Mouse (Mus musculus) midbrain, embryonic 14.5 days (tissue): ENCODE data around the gene Tmem132b. TPM values are rescaled to one million over a fixed set of nuclear protein-coding genes. Genes with fewer than 3 reads are reported as not detected.

Experiments used
- ATAC-seq: fragments of 200-750 bp; cut with Nextera tagmentation; 2 replicates; pipeline ENCODE4 v1.8.0; 2017; ENCODE audit warnings: moderate number of reproducible peaks, moderate library complexity; ENCODE audit not compliant: low FRiP score, low TSS enrichment
- DNase-seq: peaks from one replicate; pipeline ENCODE4 v3.0.0-alpha.2; 2015
- H3K27ac ChIP-seq: fragments of 300-500 bp; sonication (generic); replicated peaks from 2 replicates; pipeline ENCODE4 v1.5.1; 2014; ENCODE audit warnings: mild to moderate bottlenecking, low read depth, low read length, moderate library complexity
- H3K27me3 ChIP-seq: fragments of 300-500 bp; sonication (generic); 2 replicates; pipeline ENCODE4 v1.6.1; 2014; ENCODE audit warnings: low read length, control low read depth, mixed read lengths; ENCODE audit not compliant: control insufficient read depth, insufficient read depth
- H3K36me3 ChIP-seq: fragments of 300-500 bp; sonication (generic); 2 replicates; pipeline ENCODE4 v1.6.1; 2014; ENCODE audit warnings: low read length, control low read depth; ENCODE audit not compliant: control insufficient read depth, insufficient read depth
- H3K4me1 ChIP-seq: fragments of 300-500 bp; sonication (generic); 2 replicates; pipeline ENCODE4 v1.6.1; 2014; ENCODE audit warnings: mild to moderate bottlenecking, antibody characterized with exemption, low read length, control low read depth; ENCODE audit not compliant: control insufficient read depth, insufficient read depth
- H3K4me2 ChIP-seq: fragments of 300-500 bp; sonication (generic); 2 replicates; pipeline ENCODE4 v1.6.1; 2014; ENCODE audit warnings: mild to moderate bottlenecking, low read length, moderate library complexity
- H3K4me3 ChIP-seq: fragments of 300-500 bp; sonication (generic); replicated peaks from 2 replicates; pipeline ENCODE4 v1.5.1; 2014; ENCODE audit warnings: low read depth, low read length
- H3K9ac ChIP-seq: fragments of 300-500 bp; sonication (generic); replicated peaks from 2 replicates; pipeline ENCODE4 v1.6.1; 2014; ENCODE audit warnings: mild to moderate bottlenecking, low read length, moderate library complexity
- H3K9me3 ChIP-seq: fragments of 300-500 bp; sonication (generic); 2 replicates; pipeline ENCODE4 v1.6.1; 2016; ENCODE audit warnings: low read length, control low read depth, mixed read lengths; ENCODE audit not compliant: control insufficient read depth
- WGBS: fragments of 180-500 bp; shearing (Covaris S2); extraction: QIAGEN DNeasy Blood & Tissue Kit; methylation state at CpG from one replicate; pipeline ENCODE4 v1.1.7; 2014; 5-methylcytosine and 5-hydroxymethylcytosine counted together
- polyA plus RNA-seq: library from polyadenylated mRNA; unstranded; fragments of >200 nt; fragmentation: Nextera tagmentation; extraction: Ambion mirVana; gene quantifications from 2 replicates; pipeline ENCODE4 v1.2.1, GENCODE M21; 2014

The Tmem132b gene
- polyA plus RNA-seq, 1 experiment from 2014 or later = 4.9 TPM

DNA sequence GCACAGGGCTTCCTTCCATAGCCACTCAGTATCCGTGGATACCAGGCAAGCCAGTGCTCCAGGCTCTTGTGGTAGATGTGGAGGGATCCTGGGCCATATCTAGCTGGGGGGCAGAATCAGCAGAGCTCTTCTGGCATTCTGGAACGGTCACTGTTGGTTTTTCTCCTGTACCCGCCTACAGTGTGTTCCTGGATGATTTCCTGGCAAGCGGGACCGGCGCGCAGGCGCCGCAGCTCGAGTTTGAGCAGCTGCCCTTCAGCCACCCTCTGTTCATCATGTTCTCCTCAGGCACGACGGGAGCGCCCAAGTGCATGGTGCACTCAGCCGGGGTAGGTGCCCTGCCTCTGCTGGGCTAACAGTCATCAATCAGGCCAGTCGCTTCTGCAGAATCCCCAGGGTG, 25.6 kb upstream of the Tmem132b start:
- Histone ChIP-seq H3K9me3 (no peaks in the 10 kb centered on the region), H3K36me3 (peaks cover 49% of the 10 kb centered on the region), H3K4me2 (no peak overlapping the region), H3K9ac (no peak overlapping the region), H3K4me3 (no peak overlapping the region), H3K27me3 (no peaks in the 10 kb centered on the region), H3K4me1 (no peaks in the 10 kb centered on the region), H3K27ac (no peak overlapping the region)
- WGBS = 85% methylated on average over 15 of the region's 15 CpGs
- DNase-seq (no peak), ATAC-seq (no peak)

DNA sequence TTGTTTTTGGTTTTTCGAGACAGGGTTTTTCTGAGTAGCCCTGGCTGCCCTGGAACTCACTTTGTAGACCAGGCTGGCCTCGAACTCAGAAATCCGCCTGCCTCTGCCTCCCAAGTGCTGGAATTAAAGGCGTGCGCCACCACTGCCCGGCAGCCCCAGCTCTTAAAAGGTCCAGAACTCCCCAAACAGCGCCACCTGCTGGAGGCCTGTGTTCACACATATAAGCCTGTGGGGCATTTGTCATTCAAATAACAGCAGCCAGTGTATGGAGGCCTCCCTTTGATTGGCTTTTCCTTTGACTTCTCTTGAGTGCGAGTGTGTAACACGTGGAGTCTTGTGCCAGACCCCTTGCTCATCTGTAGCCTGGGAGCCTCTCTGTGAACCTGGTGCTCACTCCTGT, 24.0 kb upstream of the Tmem132b start:
- DNase-seq = no peak

DNA sequence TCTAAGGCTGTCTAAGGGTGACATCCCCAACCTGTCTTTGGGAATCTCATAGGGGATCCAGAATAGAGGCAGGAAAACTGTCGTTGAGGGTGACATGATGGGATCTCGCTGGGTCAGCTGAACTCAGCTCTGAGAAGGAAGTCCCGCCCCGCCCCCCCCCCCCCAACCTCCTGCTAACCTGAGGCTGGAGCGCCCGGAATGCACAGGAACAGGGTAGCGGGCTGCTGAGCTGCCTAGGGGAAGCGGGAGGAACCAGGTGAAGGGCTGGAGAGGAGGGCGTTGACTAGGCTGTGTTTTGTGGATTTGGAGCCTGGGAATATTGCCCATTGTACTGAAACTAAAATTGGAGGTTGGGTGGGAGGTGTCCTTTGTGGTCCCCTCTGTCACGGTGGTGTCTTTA, 23.6 kb upstream of the Tmem132b start:
- Histone ChIP-seq H3K9ac (no peak overlapping the region), H3K4me1 (no peaks in the 10 kb centered on the region), H3K36me3 (peaks cover 65% of the 10 kb centered on the region), H3K9me3 (no peaks in the 10 kb centered on the region), H3K4me3 (no peak overlapping the region), H3K27me3 (no peaks in the 10 kb centered on the region), H3K27ac (no peak overlapping the region), H3K4me2 (no peak overlapping the region)
- no peak for DNase-seq
- 94% methylated on average over 10 of the region's 10 CpGs for WGBS
- no peak for ATAC-seq

More for the DNA sequence above, 24.0 kb upstream of the Tmem132b start:
- Histone ChIP-seq H3K9me3 (no peaks in the 10 kb centered on the region), H3K4me3 (no peak overlapping the region), H3K4me2 (no peak overlapping the region), H3K4me1 (no peaks in the 10 kb centered on the region), H3K27ac (no peak overlapping the region), H3K27me3 (no peaks in the 10 kb centered on the region), H3K9ac (no peak overlapping the region), H3K36me3 (peaks cover 61% of the 10 kb centered on the region)
- no peak for ATAC-seq
- 93% methylated on average over 9 of the region's 9 CpGs for whole genome bisulfite sequencing

DNA sequence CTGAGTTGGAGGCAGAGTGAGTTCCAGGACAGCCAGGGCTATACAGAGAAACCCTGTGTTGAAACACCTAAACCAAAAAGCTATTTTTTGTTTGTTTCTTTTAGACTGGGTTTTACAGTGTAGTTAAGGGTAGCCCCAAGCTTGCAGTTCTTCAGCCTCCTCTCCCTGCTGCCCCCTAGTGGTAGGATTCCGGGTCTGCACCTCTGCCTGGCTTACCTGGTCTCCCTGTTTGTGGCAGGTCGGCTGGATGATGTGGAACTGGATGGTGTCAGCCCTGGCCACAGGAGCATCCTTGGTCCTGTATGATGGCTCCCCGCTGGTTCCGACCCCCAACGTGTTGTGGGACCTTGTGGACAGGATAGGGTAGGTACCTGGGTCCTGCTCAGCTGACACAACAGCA, 22.0 kb upstream of the Tmem132b start:
- DNase-seq = peak; percentile 61
- H3K9me3 ChIP-seq = no peaks in the 10 kb centered on the region
- H3K9ac ChIP-seq = no peak overlapping the region
- ATAC-seq = no peak
- H3K4me3 ChIP-seq = no peak overlapping the region
- H3K36me3 ChIP-seq = peaks cover 69% of the 10 kb centered on the region
- no peaks in the 10 kb centered on the region for H3K27me3 ChIP-seq
- H3K4me2 ChIP-seq = no peak overlapping the region
- WGBS = 54% methylated on average over 5 of the region's 5 CpGs
- H3K4me1 ChIP-seq = no peaks in the 10 kb centered on the region
- H3K27ac ChIP-seq = no peak overlapping the region

DNA sequence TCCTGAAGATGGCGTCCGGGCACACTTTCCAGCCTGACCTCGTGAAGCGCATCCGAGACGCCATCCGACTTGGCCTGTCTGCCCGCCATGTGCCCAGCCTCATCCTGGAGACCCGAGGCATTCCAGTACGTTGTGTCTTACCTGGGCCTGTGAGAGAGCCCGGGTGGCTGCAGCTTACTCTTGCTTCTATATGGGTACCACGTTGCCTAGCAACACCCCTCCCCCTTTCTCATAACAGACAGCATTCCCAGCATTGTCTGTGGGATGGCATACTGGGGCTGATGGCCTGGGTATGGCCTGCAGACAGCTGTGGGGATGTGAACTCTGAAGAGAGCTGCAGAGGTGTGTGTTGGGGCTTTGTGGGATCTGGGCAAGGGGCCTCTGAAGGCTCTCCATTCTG, 16.6 kb upstream of the Tmem132b start:
- WGBS = 82% methylated on average over 12 of the region's 12 CpGs
- H3K27ac ChIP-seq = no peak overlapping the region; the same call in 1 of the 2 replicates

DNA sequence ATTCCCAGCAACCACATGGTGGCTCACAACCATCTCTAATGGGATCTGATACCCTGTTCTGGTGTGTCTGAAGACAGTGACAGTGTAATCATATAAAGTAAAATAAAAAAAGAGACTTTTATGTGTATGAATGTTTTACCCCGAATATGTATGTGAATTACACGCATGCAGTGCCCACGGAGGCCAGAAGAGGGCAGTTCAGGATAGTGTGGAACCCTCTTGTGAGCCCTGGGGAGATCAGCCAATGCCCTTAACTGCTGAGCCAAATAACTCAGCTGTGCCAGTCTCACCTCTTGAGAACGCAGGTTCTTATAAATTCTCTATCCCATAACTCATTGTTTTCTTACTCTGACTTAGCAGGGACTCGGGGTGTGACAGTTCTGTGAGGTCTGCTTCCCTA, 12.9 kb upstream of the Tmem132b start:
- Histone ChIP-seq H3K36me3 (peaks cover 39% of the 10 kb centered on the region), H3K4me1 (no peaks in the 10 kb centered on the region), H3K27me3 (no peaks in the 10 kb centered on the region), H3K9ac (no peak overlapping the region), H3K27ac (no peak overlapping the region), H3K9me3 (no peaks in the 10 kb centered on the region), H3K4me2 (no peak overlapping the region), H3K4me3 (no peak overlapping the region)
- ATAC-seq = no peak
- DNase-seq = peak; percentile 62
- WGBS = 70% methylated on average over 5 of the region's 5 CpGs

More for the DNA sequence above, 16.6 kb upstream of the Tmem132b start:
- no peaks in the 10 kb centered on the region for H3K9me3 ChIP-seq
- no peaks in the 10 kb centered on the region for H3K27me3 ChIP-seq
- H3K9ac ChIP-seq = no peak overlapping the region
- H3K4me1 ChIP-seq = no peaks in the 10 kb centered on the region
- H3K4me3 ChIP-seq = no peak overlapping the region
- no peak for ATAC-seq
- DNase-seq = peak; percentile 52
- no peak overlapping the region for H3K4me2 ChIP-seq
- peaks cover 72% of the 10 kb centered on the region for H3K36me3 ChIP-seq

DNA sequence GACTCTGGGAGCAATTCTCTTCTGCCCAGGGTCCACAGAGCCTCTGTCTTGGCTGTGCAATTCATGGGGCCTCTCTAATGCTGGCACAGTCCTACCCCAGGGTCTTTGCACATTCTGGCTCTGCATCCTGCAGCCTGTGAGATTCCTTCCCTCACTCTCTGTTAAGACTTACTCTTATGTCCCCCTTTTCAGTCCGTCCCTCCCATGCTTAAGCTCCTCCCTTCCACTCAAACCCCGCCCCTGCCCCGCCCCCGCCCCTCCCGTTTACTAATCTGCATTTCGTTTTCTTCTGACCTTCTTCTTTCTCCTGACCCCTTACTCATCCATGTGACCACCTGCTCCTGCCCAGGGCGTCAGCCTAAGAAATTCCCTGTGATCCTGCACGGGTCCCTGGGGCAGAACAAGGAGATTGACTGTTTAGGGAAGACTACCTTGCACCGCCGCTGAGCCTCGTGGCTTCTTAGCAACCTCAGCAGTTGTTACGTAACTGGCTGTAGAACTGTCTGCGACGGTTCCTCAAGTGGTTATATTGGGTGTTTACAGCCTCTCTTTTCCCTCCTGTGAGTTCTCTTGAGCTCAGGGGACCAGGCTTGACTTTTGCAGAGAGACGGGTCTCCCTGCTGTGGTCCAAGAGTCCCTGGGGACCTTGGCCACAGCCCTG, 10.5 kb upstream of the Tmem132b start:
- no peaks in the 10 kb centered on the region for H3K4me1 ChIP-seq
- no peak overlapping the region for H3K27ac ChIP-seq
- no peak overlapping the region for H3K9ac ChIP-seq
- ATAC-seq (no peak), DNase-seq (no peak)
- no peaks in the 10 kb centered on the region for H3K27me3 ChIP-seq
- H3K4me3 ChIP-seq = no peak overlapping the region
- WGBS = 19% methylated on average over 15 of the region's 15 CpGs
- H3K9me3 ChIP-seq = no peaks in the 10 kb centered on the region
- H3K36me3 ChIP-seq = peaks cover 16% of the 10 kb centered on the region
- H3K4me2 ChIP-seq = no peak overlapping the region

DNA sequence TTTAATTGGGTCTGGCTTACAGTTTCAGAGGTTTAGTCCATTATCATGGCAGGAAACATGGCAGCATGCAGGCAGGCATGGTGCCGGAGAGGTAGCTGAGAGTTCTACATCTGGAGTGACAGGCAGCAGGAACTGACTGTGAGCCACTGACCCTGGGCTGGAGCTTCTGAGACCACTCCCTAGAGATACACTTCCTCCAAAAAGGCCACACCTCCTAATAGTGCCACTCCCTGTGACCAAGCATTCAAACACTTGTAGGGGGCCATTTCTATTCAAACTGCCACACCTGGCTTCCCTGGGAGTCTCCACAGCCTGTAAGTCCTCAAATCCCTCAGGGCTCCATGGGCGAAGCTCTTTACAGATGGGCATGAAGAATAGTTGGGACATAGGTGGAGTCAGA, 8.2 kb upstream of the Tmem132b start:
- H3K4me3 ChIP-seq = no peak overlapping the region
- 90% methylated on average over 2 of the region's 2 CpGs for WGBS

DNA sequence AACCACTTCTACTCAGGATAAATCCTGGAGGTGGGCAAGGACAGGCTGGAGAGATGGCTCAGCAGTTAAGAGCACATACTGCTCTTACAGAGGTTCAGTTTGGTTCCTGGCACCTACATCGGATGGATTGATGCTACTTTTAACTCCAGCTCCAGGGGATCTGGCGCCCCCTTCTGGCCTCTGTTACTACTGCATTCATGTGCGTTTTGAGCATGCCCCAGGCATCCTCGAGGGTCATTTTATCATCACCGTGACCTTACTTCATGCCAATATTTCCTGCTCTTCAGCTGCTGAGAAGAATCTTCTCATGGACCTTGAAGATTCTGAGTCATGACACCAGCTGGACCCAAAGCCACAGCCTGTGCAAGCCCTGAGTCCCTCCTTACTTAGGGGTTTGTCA, 6.1 kb upstream of the Tmem132b start:
- DNase-seq = no peak
- no peaks in the 10 kb centered on the region for H3K36me3 ChIP-seq
- ATAC-seq = no peak
- no peaks in the 10 kb centered on the region for H3K4me1 ChIP-seq
- H3K4me2 ChIP-seq = no peak overlapping the region
- H3K27ac ChIP-seq = no peak overlapping the region
- no peak overlapping the region for H3K9ac ChIP-seq
- WGBS = 67% methylated on average over 5 of the region's 5 CpGs
- H3K9me3 ChIP-seq = no peaks in the 10 kb centered on the region
- peaks cover 12% of the 10 kb centered on the region for H3K27me3 ChIP-seq
- H3K4me3 ChIP-seq = no peak overlapping the region

More for the DNA sequence above, 8.2 kb upstream of the Tmem132b start:
- H3K36me3 ChIP-seq = no peaks in the 10 kb centered on the region
- DNase-seq = no peak
- no peaks in the 10 kb centered on the region for H3K9me3 ChIP-seq
- H3K4me2 ChIP-seq = no peak overlapping the region
- no peak overlapping the region for H3K27ac ChIP-seq
- H3K4me1 ChIP-seq = no peaks in the 10 kb centered on the region
- H3K9ac ChIP-seq = no peak overlapping the region
- ATAC-seq = no peak
- H3K27me3 ChIP-seq = peaks cover 3% of the 10 kb centered on the region; the same call in 1 of the 2 replicates
